ENCODE assay signal across 8 mouse cellular contexts in genomic region chr4:101264741-101265513, GRCm38 (mm10). TPM values are rescaled to one million over a fixed set of nuclear protein-coding genes. Genes with fewer than 3 reads are reported as not detected.
DNase-seq lines count a peak whose midpoint lies in the region; ATAC-seq and TF ChIP-seq lines count a peak whose summit lies in the region.

Gene Jak1, minus strand, starts transcription at chr4:101265282.

- H3K9me3 ChIP-seq in megakaryocyte, embryonic 14.5 days = no peaks in the 10 kb centered on the region

- H3K36me3 ChIP-seq in megakaryocyte, embryonic 14.5 days (replicated peaks; ENCODE audit: low read length) = no peaks in the 10 kb centered on the region

- peak within 1 kb of the TSS; percentile 99 for H3K4me3 ChIP-seq in cortical plate, adult 2 months (ENCODE audit: insufficient read depth, low read length)
- peak within 1 kb of the TSS; percentile 99 for H3K4me3 ChIP-seq in megakaryocyte, embryonic 14.5 days (replicated peaks)

- peak; percentile 84 for TF ChIP-seq POLR2A in cortical plate, adult 2 months (IDR thresholded peaks at IDR 0.05; ENCODE audit: extremely low read depth, insufficient read depth, low read length)

- DNase-seq in gastrocnemius, adult 8-10 months (ENCODE audit: low spot score in 2 of 2) = peak; percentile 98
- DNase-seq in hindlimb bud, embryonic 11.5 days (ENCODE audit: extremely low spot score, low read depth, low spot score) = peak; percentile 81
- DNase-seq in left cerebral cortex, adult 8-10 months (ENCODE audit: low spot score in 2 of 2) = peak; percentile 89 to 94
- DNase-seq in right cerebral cortex, postnatal 10 days (ENCODE audit: low spot score in 2 of 2) = peak; percentile 97
- peak; percentile 97 for DNase-seq in urinary bladder, postnatal 25 days (ENCODE audit: low spot score)

- H3K27me3 ChIP-seq in megakaryocyte, embryonic 14.5 days (replicated peaks) = no peaks in the 10 kb centered on the region

- peaks cover 2% of the 10 kb centered on the region; the same call in 1 of the 2 replicates for H3K4me1 ChIP-seq in cortical plate, adult 2 months (ENCODE audit: control insufficient read depth, insufficient read depth, low read length)
- H3K4me1 ChIP-seq in megakaryocyte, embryonic 14.5 days = peaks cover 51% of the 10 kb centered on the region

- peak; percentile 93 for ATAC-seq in activated CD4-positive, CD25-positive, alpha-beta regulatory T cell, adult 4 months

- peak within 1 kb of the TSS; percentile 96 for H3K27ac ChIP-seq in cortical plate, adult 2 months (ENCODE audit: insufficient read depth, low read length)

- TF ChIP-seq CTCF in cortical plate, adult 2 months (IDR thresholded peaks at IDR 0.05; ENCODE audit: extremely low read depth, insufficient read depth, low read length) = no peak

RNA-seq across cellular contexts. Expression of gene Jak1, which starts in this region (rescaled TPM):
- 100 to 1,000 TPM; 332 to 339 TPM for polyA plus RNA-seq in activated CD4-positive, CD25-positive, alpha-beta regulatory T cell, adult 4 months (2017; shearing (Covaris generic))
- polyA plus RNA-seq in cortical plate, adult 2 months (2012; rRNA removed) = 72.3 and 74.8 TPM in 2 replicates
- 100 to 1,000 TPM in 3 of 4 experiments, 10 to 100 TPM in 1; 92.6 to 112 (median 104) TPM for total RNA-seq in gastrocnemius, adult 8-10 months (2022)
- total RNA-seq in left cerebral cortex, adult 8-10 months (2022) = 100 to 1,000 TPM; 114 to 122 (median 117) TPM
- 60.1 and 80.6 TPM in 2 replicates for polyA plus RNA-seq in megakaryocyte, embryonic 14.5 days (2012; ENCODE audit: insufficient read depth, low replicate concordance)

Comparison
In these comparisons a context has a peak if more than half of its experiments do, and no peak if none do; other contexts are left out.
1. Peak in every context shown above with its lines: DNase-seq, ATAC-seq, H3K4me3 ChIP-seq and H3K27ac ChIP-seq.